Mouse (Mus musculus) limb, embryonic 14.5 days (tissue): ENCODE results near the gene Tmem171. TPM values are rescaled to one million over a fixed set of nuclear protein-coding genes. Genes with fewer than 3 reads are reported as not detected.

ENCODE experiments used
- ATAC-seq: fragments of 200-750 bp; cut with Nextera tagmentation; 2 replicates; pipeline ENCODE4 v1.8.0; 2017; ENCODE audit warnings: low read depth, moderate number of reproducible peaks, moderate TSS enrichment; ENCODE audit not compliant: low FRiP score
- DNase-seq: peaks from one replicate; pipeline ENCODE4 v3.0.0-alpha.2; 2015; ENCODE audit warnings: low spot score
- H3K27ac ChIP-seq: fragments of 300-500 bp; sonication (generic); replicated peaks from 2 replicates; pipeline ENCODE4 v1.5.1; 2014; ENCODE audit warnings: low read depth, mild to moderate bottlenecking, low read length, moderate library complexity, mixed read lengths
- H3K27me3 ChIP-seq: fragments of 300-500 bp; sonication (generic); 2 replicates; pipeline ENCODE4 v1.6.1; 2014; ENCODE audit warnings: low read length, mixed read lengths; ENCODE audit not compliant: control insufficient read depth, insufficient read depth
- H3K36me3 ChIP-seq: fragments of 300-500 bp; sonication (generic); 2 replicates; pipeline ENCODE4 v1.6.1; 2014; ENCODE audit warnings: mild to moderate bottlenecking, low read length, moderate library complexity, mixed read lengths; ENCODE audit not compliant: control insufficient read depth, insufficient read depth
- H3K4me1 ChIP-seq: fragments of 300-500 bp; sonication (generic); 2 replicates; pipeline ENCODE4 v1.6.1; 2014; ENCODE audit warnings: antibody characterized with exemption, low read length, mixed read lengths; ENCODE audit not compliant: control insufficient read depth, insufficient read depth
- H3K4me2 ChIP-seq: fragments of 300-500 bp; sonication (generic); replicated peaks from 2 replicates; pipeline ENCODE4 v1.6.1; 2014; ENCODE audit warnings: low read depth, mild to moderate bottlenecking, low read length, moderate library complexity; ENCODE audit not compliant: severe bottlenecking
- H3K4me3 ChIP-seq: fragments of 300-500 bp; sonication (generic); replicated peaks from 2 replicates; pipeline ENCODE4 v1.5.1; 2014; ENCODE audit warnings: low read length
- H3K9ac ChIP-seq: fragments of 300-500 bp; sonication (generic); 2 replicates; pipeline ENCODE4 v1.6.1; 2014; ENCODE audit warnings: mild to moderate bottlenecking, low read depth, low read length, moderate library complexity; ENCODE audit not compliant: severe bottlenecking
- H3K9me3 ChIP-seq: fragments of 300-500 bp; sonication (generic); 2 replicates; pipeline ENCODE4 v1.6.1; 2016; ENCODE audit warnings: low read length; ENCODE audit not compliant: control insufficient read depth
- POLR2A ChIP-seq: fragments of 200-500 bp; IDR thresholded peaks from 2 replicates; pipeline ENCODE4 v1.8.0; 2012; ENCODE audit warnings: inconsistent platforms, mild to moderate bottlenecking, moderate library complexity, borderline replicate concordance; ENCODE audit not compliant: insufficient read depth, insufficient read length; ENCODE audit errors: extremely low read depth
- WGBS: fragments of 180-500 bp; shearing (Covaris S2); extraction: QIAGEN DNeasy Blood & Tissue Kit; methylation state at CpG from one replicate; pipeline ENCODE4 v1.1.7; 2014; 5-methylcytosine and 5-hydroxymethylcytosine counted together
- polyA plus RNA-seq, 2 experiments: library from polyadenylated mRNA; depleted of rRNA in 1 of 2; stranded (reverse) in 1 of 2; unstranded in 1 of 2; fragments of >200 nt; fragmentation: Nextera tagmentation in 1 of 2; extraction: Ambion mirVana in 1 of 2; gene quantifications; 2 replicates each; pipeline versions ENCODE4 v1.2.1 to v1.2.3; 2012 to 2014

The Tmem171 gene
- polyA plus RNA-seq, 2 experiments, result 0.05 to 0.17 TPM

DNA sequence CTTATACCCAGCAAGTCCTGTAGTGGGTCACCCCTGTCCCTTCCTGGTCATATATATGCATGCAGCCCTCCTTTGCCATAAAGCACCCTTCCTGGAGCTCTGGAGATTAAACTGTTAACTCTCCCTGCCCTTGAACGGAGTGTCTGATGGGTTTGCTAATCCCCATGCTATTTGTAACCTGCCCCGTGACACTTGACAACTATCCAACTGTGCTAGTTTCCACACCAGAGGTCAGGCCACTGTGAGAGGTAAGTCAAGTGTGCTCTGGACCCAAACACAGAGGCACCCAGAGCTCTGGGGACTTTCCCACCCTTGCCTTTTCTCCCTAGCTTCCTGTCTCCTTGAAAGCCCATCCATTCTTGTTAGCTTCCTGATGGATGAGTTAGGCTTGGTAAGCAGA is 912 bp upstream of the Tmem171 start:
- H3K27me3 ChIP-seq, result peaks cover 28% of the 10 kb centered on the region
- WGBS, result 33% methylated on average over 2 of the region's 2 CpGs
- H3K4me3 ChIP-seq, result no peak overlapping the region

DNA sequence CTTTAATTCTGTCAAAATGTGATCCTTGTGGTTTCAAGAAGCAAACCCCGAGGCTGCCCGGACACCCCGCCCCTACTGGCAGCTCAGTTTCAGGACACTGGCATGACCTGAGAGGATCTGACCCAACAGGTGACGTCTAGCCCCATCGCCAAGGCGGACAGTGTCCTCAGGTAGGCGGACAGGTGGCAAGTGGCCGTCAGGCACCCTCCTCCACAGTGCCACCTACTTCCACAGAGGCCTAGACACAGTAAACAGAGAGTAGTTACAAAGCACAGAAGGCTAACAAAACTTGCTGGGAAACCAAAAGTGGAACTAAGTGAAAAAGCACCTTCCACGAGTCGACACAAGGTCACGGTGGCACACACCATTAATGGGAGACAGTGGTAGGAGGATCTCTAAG is 1.3 kb downstream of the Tmem171 start:
- Histone ChIP-seq H3K4me2 (no peak overlapping the region), H3K4me1 (peaks cover 5% of the 10 kb centered on the region; the same call in 1 of the 2 replicates), H3K9ac (no peak overlapping the region), H3K27me3 (peaks cover 28% of the 10 kb centered on the region), H3K27ac (no peak overlapping the region), H3K4me3 (no peak overlapping the region), H3K36me3 (no peaks in the 10 kb centered on the region), H3K9me3 (no peaks in the 10 kb centered on the region)
- ATAC-seq (no peak), DNase-seq (no peak)
- 90% methylated on average over 11 of the region's 11 CpGs for WGBS
- TF ChIP-seq POLR2A, result no peak

More for the DNA sequence above, 912 bp upstream of the Tmem171 start:
- Histone ChIP-seq H3K9me3 (no peaks in the 10 kb centered on the region), H3K36me3 (no peaks in the 10 kb centered on the region), H3K4me2 (no peak overlapping the region), H3K4me1 (peaks cover 5% of the 10 kb centered on the region; the same call in 1 of the 2 replicates), H3K9ac (no peak overlapping the region), H3K27ac (no peak overlapping the region)
- ATAC-seq (no peak), DNase-seq (no peak)
- TF ChIP-seq POLR2A, result no peak

DNA sequence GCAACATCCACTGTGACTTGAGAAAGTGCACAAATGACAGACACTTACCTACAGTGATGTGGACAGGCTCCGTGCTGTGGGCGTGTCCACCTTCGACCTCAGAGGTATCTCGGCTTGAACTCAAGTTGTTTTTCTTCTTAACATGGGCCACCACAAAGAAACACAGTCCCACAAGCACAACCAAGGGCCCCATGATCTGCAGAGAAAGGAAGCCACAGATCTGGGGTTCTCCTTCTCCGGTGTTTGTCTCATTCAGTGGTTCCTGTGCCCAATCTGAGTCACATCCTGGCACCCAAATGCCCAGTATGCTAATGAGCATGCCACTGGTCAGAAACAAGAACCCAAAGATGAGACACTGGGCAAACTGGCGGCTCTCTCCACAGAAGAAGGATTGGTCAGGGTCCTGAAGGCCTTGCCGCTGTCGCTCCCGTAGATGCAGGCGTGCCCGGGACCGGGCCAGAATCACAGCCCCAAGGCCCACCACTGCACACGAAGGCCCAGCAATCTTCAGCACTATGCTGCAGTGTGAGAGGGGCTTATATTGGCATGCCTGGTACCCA is 2.6 kb downstream of the Tmem171 start:
- TF ChIP-seq POLR2A, result no peak

DNA sequence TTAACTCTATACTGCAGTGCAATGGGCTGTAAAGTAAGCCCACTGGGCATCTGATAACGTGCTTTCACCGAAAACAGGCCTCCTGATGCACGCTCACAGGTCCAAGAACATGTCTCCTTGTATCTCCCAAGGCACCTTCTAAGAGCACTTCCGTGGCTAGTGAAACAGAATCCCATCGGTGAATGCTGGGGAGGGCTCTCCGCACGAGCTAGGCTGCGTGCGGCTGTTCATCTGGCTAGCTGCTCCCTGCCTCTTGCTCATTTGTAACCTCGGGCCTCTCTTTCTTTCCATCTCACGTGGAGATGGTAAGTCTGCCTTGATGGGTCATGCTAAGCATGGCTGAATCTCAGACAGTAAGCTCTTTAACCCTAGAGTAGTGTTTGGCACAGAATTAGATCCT is 3.7 kb downstream of the Tmem171 start:
- no peak overlapping the region for H3K9ac ChIP-seq
- peaks cover 21% of the 10 kb centered on the region for H3K27me3 ChIP-seq
- no peaks in the 10 kb centered on the region for H3K9me3 ChIP-seq
- H3K27ac ChIP-seq, result no peak overlapping the region
- TF ChIP-seq POLR2A, result no peak
- DNase-seq (no peak), ATAC-seq (no peak)
- WGBS, result 86% methylated on average over 11 of the region's 11 CpGs
- peaks cover 5% of the 10 kb centered on the region; the same call in 1 of the 2 replicates for H3K4me1 ChIP-seq
- no peak overlapping the region for H3K4me2 ChIP-seq
- H3K36me3 ChIP-seq, result no peaks in the 10 kb centered on the region
- H3K4me3 ChIP-seq, result no peak overlapping the region

More for the DNA sequence above, 2.6 kb downstream of the Tmem171 start:
- ATAC-seq, result no peak
- H3K9me3 ChIP-seq, result no peaks in the 10 kb centered on the region
- H3K4me2 ChIP-seq, result no peak overlapping the region
- H3K27me3 ChIP-seq, result peaks cover 28% of the 10 kb centered on the region
- DNase-seq, result no peak
- H3K4me3 ChIP-seq, result no peak overlapping the region
- H3K9ac ChIP-seq, result no peak overlapping the region
- 89% methylated on average over 13 of the region's 13 CpGs for WGBS
- H3K4me1 ChIP-seq, result peaks cover 5% of the 10 kb centered on the region; the same call in 1 of the 2 replicates
- H3K27ac ChIP-seq, result no peak overlapping the region
- H3K36me3 ChIP-seq, result no peaks in the 10 kb centered on the region

DNA sequence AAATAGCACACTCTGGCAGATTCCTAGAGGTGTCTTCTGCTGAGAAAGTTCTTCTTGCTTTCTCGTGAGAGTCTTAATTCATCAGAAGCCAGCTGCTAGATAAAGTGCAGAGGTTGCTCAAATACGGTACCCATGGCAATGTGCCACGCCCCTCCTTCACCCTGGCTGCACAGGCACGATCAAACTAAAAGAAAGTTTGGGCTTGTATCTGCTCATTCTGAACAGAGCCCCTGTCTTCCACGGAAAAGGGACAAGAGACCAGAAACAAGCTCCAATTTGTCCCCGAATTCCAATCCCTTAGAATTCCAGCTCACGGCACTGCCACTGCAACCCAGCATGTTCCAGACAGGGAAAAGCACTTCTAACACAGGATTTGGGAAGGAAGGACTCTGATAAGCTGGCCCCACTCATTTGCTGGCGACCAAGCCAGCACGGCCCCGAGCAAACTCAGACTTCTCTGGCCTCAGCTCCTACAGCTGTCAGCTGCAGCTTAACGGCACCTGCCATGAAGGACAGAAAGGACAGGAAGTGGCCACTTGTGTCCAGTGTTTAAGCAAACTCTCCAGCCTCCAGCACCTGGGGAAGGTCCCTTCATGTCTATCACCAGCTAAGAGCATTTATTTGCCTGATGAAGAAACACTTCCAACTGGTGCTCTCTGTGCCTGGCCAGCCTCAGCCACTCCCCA is 4.9 kb downstream of the Tmem171 start:
- Histone ChIP-seq H3K4me3 (no peak overlapping the region), H3K9ac (no peak overlapping the region), H3K4me2 (no peak overlapping the region), H3K4me1 (no peaks in the 10 kb centered on the region), H3K27ac (no peak overlapping the region), H3K9me3 (no peaks in the 10 kb centered on the region), H3K36me3 (no peaks in the 10 kb centered on the region), H3K27me3 (peaks cover 11% of the 10 kb centered on the region; the same call in 1 of the 2 replicates)
- no peak for TF ChIP-seq POLR2A
- WGBS, result 57% methylated on average over 11 of the region's 11 CpGs
- ATAC-seq (no peak), DNase-seq (no peak)
